Mouse (Mus musculus) right cerebral cortex, adult 2 months (tissue): Measurements from ENCODE around the gene Pou2f1.
A peak's percentile ranks its signal among the peaks of the same experiment; 100 is the strongest.

Source experiments
- DNase-seq, 2 experiments: peaks; one replicate each; pipeline ENCODE4 v3.0.0; 2021 to 2022; ENCODE audit warnings: low spot score in 2 of 2

Gene Pou2f1

DNA sequence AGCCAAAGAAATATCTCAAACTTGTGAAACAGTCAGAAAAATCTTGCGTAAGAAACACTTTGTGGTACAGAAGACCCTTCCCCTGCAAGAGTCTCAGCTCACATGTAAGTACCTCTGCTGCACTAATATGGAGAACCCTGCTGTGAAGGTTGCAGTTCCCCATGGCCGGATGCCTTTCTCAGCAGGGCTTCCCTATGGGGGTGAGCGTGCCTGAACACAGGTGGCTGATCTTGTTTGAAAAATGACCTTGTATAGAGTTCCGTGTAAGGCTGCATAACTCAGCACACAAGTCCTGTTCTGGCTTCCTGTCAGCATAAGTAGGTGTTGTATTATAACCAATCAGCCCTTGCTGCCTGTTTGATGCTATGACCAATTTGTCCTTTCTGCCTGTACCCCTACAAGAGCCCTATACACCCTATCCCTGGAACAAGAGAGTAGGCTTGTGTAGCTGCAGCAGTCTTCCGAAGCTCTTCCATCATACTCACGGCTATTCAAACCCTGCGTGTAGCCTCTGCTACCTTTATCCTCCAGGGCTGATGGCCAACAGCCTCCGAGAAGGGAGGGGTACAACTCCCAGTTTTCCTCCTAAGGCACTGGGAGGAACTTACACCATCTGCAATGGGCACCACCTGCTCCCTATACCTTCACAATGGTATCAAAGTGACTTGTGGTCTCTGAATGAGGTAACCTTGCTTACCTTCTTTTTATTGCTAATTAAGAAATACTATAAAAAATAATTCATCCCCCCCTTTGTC, 120.2 kb downstream of the Pou2f1 start:
- no peak for DNase-seq

DNA sequence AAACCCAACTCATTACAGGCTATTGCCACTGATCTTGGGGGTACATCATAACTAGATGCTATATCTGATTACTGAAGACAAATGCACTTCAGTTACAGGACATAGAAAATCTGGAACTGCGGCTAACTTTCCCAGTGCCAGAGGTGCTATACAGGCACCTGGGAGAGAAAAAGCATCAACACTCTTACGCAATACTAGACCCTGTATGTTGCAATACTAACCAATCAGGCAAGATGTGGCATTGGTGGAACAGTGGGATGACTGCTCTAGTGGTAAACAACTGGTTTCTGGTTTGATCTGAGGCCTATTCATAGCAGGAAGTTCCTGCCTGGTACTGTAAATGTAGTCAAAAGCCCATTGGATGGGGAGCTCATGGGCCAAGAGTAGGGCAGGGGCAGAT, 123.7 kb downstream of the Pou2f1 start:
- no peak for DNase-seq

DNA sequence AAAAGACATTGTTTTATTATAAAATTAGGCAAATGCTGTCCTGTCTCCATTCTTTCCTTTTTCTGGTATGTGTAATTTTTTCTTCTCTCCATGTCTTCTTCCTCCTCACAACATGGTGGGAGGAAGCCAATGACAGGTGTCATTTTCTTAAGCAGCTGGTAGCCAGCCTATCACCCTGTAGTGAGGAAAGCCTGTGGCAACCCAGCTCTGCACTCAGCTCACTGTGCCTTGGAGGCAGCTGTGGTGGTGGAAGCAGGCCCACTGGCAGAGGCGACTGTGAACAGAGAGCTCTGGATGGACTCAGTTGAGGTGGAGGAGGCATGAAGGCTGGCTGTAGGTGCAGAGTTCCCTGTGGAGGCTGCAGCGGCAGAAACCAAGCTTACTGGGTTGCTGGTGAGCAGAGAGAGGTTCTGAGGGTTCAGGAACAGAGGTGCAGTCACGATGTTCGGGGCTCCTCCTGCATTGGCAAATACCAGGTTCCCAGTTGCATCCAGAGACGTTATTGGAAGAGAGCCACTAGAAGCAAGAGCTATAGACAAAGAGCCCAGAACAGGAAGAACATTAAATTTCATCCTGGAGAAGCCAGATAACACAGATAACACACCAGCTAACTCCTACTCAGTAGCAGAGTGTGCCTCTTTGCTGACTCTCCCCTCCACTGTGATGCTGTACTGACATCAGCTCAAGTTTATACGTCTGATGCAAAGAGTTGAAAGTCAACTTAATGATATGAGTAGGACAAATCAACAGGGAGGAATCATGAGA, 126.8 kb downstream of the Pou2f1 start:
- no peak for DNase-seq

DNA sequence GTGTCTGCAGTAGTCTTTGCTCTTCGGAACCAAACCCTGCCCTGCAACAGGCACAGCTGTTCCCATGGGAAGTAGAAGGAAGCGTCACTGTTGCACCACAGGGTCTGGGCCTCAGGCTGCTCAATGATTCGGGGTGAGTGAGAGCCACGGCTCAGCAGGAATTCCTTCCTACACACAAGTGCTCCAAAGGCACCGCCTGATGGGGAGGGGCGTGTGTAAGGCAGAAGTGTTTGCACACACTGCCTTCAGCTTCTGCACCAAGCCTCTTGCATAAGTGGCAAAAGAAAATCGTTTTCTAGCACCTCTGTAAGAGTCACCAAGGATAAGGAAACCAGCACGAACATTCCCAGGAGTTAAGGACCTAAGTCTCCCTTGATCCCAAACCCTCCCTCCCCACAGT, 127.8 kb downstream of the Pou2f1 start:
- DNase-seq: no peak

DNA sequence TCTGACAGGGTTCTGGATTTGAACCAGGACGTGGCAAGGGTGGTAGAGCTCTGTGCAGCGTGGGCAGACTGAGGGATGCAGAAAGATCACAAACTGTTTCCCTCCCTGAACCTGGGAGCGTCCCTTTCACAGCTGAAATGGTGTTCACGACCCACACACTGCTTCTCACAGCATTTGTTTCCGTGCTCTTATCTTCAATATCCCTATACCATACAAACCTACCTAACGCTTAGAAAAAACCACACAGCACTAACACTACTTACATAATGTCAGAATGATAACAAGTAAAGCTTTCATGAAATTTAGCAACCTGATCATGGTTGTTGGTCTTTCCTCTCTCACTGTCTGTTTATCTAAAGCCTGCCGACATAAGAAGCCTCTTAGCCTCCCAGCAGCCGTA, 133.8 kb downstream of the Pou2f1 start:
- DNase-seq: no peak

DNA sequence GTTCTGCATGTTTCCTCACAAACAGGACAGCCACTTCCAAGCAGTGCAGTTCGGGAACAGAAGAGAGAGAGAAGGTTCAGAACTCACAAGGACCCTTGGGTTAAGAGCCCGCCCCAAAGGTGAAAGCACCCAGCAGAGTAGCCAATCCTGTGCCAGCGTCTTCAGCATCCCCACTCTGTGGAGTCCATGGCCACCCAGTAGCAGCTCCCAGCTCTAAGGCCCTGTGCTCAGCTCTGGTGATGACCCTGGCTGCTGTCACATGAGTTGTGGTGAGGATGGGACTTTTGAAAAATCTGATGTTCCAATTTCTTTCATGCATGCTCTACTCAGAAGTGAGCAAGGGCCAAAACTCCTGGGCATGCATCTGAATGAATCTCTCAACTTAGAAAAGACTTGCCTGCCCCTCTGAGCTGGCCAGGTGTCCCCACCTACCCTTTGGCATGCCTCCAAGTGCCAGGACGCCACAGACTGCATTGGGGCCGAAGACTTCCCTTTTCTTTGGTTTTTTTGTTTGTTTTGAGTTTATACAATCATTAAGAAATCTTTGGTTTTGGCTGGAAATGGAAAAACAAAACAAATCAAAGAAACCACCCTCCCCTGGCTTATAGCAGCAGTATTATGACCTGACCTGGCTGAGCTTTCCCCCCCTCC, 135.7 kb downstream of the Pou2f1 start:
- no peak for DNase-seq

DNA sequence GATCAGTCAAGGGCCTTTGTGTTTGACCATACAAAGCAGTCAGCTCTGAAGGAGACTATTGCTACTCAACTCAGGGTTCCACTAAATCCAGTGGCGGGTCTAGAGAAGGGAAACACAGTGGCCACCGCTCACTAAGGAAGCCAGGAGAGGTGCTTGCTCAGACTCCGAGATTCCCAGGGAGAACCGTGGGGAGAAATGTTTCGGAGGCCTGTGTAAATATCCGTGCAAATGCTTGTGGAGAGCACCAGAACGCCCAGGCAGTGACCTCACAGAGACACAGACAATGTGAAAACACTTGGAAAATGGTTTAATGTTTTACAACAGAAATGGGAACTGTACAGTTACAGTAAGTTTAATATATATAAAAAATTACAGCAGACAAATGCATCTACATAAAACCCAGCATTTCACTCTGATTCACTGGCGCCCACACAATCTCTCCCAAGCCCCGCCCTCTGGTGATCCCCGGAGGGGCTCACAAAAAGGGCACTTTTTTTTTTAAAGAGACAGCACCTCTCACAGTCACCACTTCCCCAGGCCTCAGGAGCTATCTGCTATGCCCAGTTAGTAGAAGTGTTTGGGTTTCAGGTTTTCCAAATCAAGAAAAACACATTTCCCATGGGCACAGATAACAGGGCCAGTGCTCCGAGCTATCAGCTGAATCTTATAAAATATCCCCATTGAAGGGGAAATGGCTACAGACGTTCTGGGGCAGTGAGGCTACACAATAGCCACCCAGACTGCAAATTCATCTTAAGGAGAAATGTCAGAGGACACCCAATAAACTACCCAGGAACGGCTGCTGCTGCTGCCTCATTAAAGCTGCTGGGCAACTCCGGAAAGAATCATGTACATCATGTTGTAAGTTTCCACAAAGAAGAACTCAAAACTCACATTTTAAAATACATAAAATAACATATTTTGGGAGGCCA, 137.3 kb downstream of the Pou2f1 start:
- DNase-seq: no peak

DNA sequence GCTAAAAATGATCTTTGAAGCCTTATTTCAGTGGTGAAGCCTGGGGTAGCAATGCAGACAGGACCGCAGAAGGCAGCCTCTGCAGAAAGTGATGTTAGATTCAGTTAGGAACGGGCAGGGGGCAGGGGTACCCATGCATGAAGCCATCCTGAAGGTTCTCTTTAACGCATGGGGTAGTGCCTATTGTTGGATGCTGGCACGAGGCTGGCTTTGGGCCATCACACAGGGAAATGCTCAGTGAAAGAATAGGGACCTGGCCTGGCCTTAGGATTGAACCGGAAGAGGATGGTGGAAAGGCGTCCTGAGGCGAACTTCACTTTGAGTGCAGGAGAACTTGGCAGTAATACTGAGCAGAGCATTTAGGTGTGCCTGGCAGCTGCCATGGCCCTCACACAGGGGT, 140.4 kb downstream of the Pou2f1 start:
- DNase-seq: no peak

DNA sequence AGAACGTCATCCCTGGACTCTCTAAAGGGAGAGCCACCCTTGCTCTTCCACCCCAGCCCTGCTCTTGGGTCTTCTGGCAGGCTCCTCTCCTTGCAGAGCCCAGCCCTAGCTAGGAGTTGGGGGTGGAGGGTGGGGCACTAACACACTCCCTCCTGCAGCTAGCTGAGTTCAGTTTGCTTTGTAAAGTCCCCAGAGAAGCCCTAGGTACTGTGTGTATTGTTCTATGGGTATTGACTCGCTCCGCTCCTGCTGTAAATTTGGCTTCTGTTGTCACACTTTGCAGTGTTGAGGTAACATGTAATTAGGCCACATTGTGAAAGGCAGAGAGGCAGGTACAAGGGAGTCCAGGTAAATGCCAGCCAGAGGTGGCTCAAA, 141.3 kb downstream of the Pou2f1 start:
- DNase-seq: no peak

DNA sequence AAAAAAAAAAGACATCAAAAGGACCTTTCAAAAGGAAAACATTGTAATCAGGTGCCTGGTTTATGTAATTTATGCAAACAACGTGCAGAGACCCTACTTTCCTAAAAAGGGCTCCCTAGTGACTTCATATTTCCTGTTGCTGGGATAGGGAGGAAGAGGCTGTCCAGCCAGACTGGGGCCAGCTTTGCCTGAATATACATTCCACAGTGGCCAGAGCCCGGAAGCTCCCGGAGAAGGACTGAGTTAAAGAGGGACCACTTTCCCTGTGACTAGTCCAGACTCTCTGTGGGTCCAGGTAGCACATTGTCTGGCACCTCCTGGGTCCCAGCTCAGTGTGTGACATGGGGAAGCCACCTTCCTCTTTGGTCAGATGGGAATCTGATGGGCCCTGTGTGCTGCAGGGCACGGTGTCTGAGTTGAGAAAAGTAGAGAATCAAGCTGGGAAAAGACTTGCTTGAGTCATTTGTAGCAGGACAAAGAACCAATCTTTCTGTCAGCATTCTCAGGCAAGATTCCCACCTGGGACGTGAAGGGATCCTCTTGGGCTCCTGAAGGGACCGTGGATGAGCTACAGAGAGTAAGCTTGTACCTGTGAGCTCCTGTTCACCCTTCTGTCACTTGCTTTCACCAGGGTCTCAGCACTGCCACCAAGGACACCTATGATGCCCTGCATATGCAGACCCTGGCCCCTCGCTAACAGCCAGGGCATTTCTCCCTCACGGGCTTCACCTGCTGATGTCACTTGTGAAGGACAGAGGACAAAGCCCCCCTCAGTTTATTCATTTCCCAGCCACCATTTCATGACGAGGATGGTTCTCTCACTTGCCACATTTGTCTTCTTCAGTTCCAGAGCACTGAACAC, 141.9 kb downstream of the Pou2f1 start:
- DNase-seq: no peak

DNA sequence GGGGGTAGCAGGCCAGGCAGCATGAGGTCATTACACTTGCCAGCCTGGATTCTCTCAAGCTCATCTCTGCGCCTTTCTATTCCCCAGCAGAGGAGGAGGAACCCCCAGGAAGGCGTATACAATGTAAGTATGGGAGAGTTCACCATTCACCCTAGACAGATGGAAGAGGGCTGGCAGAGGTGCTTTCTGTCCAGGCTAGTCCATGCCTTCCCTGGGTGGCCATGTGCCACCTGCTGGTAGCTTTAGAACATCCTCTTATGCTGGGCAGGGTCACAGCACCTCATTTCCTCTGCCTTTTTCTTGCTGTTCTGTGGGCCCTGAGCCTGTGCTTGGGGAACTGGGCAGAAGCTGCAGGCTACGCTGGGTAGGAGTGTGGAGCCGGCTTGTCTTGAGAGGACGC, 144.1 kb downstream of the Pou2f1 start:
- no peak for DNase-seq

DNA sequence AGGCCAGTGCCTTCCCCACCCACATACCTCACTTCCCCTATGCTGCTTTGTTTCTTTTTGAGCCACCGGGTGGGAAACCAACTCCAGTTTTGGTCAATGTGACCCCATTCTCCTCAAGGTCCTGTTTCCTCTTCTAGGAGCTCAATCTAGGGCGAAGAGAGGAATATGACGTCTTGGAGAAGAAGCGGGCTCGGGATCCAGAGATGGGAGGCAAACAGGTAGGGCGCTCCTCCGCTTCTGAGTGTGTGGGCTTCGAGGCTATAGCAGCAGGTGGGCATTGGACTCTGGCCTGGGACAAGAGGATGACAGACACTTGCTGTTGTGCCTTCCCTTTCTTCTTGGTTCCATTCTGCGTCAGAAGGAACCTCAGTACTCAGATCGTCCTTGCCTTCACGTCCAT, 145.2 kb downstream of the Pou2f1 start:
- DNase-seq: no peak

DNA sequence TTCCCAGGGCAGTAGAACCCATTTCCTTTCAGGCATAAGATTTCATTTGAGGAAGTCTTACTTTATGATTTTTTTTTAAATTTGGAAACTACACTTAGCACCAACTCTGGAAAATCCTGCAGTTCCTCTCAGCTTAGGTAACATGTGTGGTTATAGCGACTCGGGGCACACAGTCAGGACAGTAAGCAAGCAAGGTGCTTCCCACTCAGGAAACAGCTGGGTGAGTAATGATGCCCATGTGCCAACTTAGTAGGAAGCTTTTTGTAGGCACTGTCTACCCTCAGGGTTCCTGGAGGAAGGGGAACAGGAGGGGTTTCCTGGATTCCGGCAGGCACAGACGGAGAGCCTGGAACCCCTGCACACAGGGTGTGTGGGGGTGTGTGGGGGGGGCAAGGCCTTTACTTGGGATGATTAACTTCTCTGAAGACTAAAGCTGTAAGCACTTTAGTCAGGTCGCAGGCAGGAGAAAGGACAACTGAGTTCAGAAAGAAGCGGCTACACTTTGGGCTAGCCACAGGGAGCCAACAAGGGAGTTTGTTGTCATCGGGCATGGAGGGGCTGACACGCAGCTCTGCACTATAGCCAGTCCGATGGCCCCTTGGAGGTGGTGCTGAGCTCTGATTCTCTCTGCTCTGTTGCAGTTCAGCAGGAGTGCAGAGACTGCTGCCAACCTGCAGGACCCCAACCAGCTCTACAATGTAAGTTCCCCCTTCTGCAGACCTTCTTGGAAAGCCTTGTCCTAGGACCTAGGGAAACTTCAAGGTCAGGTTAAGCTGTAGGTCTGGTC, 146.5 kb downstream of the Pou2f1 start:
- no peak for DNase-seq

DNA sequence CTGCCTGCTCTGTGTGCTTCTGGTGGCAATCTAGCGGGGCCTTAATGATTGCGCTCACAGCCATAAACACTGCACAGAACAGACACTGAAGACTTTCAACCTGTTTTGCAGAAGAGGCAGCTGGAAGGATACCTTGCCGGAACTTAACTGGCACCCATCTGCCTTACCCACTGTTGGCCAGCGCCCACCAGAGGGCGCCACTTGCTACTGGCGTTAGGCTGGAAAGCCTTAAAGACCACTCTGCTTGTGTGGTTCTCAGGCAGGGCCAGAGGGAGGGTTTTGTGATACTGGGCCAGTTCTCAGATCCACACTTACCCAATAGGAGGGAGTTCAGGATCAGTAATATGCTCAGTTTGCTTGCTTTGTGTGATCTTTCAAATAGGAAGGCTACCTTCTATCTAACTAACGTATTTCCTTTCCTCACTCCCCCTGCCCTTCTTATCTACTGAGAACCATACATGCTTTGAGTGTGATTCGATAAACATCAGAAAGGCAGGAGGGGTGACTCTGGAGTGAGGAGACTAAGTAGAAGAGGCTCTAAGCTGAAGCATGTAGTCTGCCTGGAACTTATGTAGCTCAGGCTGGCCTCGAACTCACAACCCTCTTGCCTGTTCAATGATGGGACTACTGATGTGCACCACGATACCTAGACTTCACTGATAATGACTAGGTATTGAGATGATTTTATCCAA, 148.6 kb downstream of the Pou2f1 start:
- DNase-seq: peak; percentile 67 to 71

DNA sequence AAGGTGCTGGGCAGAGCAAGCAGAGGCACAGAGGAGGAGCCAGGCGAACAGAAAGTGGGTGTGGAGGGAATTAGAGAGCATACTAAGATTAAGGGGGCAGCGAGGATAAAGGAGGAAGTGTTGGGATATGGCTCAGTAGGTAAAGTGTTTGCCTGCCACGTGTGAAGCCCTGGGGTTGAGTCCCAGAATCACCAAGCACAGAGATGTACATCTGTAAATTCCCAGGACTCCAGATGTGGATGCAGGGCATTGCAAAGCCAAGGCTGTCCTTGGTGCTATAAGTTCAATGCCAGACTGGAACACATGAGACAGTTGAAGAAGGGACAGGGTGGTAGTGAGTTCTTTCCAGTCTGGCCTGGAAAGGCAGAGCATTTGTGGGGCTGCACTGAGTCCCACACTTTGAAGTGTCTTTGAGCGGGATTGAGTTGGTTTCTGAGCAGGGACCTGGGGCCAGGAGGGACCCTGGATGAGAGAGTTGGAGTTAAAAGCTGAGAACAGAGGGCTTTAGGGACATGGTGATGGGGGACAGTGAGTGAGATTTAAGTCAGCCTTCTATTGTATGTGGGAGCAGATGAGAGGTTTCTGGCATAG, 149.3 kb downstream of the Pou2f1 start:
- no peak for DNase-seq

DNA sequence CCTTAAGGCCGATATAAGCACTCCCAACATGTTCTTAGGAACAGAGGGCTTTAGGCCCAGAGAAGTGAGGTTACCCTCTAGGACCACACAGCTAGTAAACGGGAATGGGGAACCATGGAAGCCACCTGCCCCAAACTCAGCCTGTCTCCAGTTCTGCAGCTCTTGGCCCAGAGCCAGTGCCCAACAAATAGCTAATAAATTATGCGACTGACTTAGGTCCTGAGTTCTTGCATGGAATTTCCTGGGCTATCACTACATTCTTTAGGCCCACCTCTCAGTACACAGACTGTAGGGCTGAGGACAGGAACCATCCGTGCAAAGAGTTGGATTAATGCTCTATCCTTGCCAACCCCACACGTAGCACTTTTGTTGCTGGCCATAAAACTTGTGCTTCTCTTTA, 150.3 kb downstream of the Pou2f1 start:
- DNase-seq: no peak

DNA sequence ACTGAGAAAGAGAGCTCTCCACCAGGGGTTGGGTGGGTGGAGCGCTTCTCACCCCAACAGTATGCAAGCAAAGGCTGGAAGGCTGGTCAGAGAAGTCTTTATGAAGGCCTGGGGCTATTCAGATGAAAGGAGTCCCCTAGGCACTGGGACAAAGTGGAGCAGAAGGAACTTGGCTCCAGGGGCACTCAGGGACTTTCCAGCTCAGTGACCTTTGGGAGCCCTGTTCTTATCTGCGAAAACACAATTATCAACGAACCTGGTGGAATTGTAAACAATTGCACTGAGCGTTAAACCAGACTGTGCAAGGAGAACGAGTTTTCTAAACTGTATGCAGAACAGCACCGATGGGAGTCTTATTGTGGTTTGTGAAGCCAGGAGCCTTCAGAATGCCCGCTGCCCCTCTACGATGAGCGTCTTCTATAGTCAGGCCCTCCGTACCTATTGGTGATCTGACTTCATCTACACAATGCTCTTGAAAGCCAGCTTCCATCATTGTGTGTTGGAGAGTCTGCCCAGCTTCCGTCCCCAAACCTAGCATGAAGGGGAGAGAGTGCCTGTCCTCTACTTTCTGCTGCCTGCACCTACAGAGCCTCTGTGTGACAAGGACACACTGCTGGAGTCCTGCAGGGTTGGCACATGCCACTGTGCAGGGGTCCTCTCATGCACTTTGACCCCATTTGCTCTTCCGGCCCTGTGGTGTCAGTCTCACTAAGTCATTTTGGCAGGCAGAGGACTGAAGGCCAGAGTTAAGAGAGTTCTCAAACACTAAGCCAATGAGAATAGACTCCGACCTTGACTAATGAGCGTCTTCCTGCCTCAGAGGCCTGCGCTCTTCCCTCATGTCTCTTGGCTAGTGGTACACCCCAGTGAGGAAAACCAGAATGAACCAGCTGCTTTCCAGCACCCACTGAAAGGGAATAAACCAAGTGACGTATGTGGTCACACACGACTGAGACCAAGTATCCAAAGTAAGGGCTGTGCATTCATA, 152.7 kb downstream of the Pou2f1 start:
- DNase-seq: no peak

DNA sequence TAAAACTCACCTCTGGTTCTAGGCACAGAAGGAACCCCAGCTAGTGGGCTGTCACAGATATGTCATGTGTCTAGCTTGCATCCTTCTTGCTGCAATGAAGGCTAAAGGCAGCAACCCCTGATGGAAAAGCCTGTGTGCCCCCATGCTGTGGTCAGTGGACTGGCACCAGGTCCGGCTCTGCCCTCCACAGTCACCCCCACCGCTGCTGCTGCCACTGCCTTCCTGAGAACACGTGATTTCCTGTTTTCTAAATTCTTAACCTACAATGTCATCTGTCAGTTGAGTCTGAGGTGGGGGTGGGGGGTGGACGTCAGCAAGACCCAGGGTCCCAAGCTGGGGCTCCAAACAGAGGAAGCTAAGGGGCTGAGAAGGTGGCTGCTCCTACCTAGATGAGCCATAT, 153.6 kb downstream of the Pou2f1 start:
- no peak for DNase-seq
